ENCODE assay signal across 22 mouse cellular contexts in genomic region chr4:154730646-154731045, GRCm38 (mm10).
"Had no signal": no experiment of that assay in that cellular context is flagged by ENCODE, and none has a peak within 500 bp of the region (broad histone marks: within the 10 kb centered on the region; RNA-seq: fewer than 3 reads in every experiment).

No protein-coding gene starts in this region.

- H3K36me3 ChIP-seq: limb, embryonic 15.5 days; midbrain, embryonic 12.5 days; midbrain, embryonic 15.5 days; neural tube, embryonic 12.5 days; neural tube, embryonic 15.5 days had no signal

- H3K4me3 ChIP-seq: limb, embryonic 15.5 days; midbrain, embryonic 12.5 days; midbrain, embryonic 15.5 days; neural tube, embryonic 12.5 days; neural tube, embryonic 15.5 days had no signal

- H3K27ac ChIP-seq: limb, embryonic 15.5 days; liver, embryonic 14.5 days; macrophage; midbrain, embryonic 12.5 days; midbrain, embryonic 15.5 days; neural tube, embryonic 12.5 days; neural tube, embryonic 15.5 days; stomach, postnatal 0 days had no signal

- DNase-seq: kidney, adult 11 months; kidney, adult 9 months; kidney, postnatal 14 days; kidney, postnatal 4 days; liver, postnatal 0 days; lung, embryonic 14.5 days; right cerebral cortex, adult 18-20 months; right cerebral cortex, postnatal 14 days; right cerebral cortex, postnatal 4 days; thymus, adult 2 months; thymus, postnatal 14 days; thymus, postnatal 4 days had no signal

- ATAC-seq: liver, postnatal 0 days; lung, postnatal 0 days; midbrain, embryonic 15.5 days had no signal

- H3K4me1 ChIP-seq: midbrain, embryonic 12.5 days; midbrain, embryonic 15.5 days had no signal

- H3K4me2 ChIP-seq: liver, embryonic 11.5 days; lung, embryonic 14.5 days; midbrain, embryonic 12.5 days; midbrain, embryonic 15.5 days; neural tube, embryonic 12.5 days had no signal

- H3K9me3 ChIP-seq: limb, embryonic 15.5 days; midbrain, embryonic 12.5 days; midbrain, embryonic 15.5 days; neural tube, embryonic 12.5 days; neural tube, embryonic 15.5 days had no signal

- H3K9ac ChIP-seq: limb, embryonic 15.5 days; liver, embryonic 14.5 days; liver, postnatal 0 days; lung, embryonic 14.5 days; midbrain, embryonic 12.5 days; midbrain, embryonic 15.5 days; neural tube, embryonic 12.5 days; neural tube, embryonic 15.5 days had no signal

- H3K27me3 ChIP-seq: midbrain, embryonic 12.5 days; midbrain, embryonic 15.5 days had no signal
